Mouse (Mus musculus): ENCODE results near the gene Ildr2. TPM values are rescaled to one million over a fixed set of nuclear protein-coding genes. Genes with fewer than 3 reads are reported as not detected.

Gene Ildr2
- polyA plus RNA-seq, 1 experiment from 2014 or later: 1.8 TPM

DNA sequence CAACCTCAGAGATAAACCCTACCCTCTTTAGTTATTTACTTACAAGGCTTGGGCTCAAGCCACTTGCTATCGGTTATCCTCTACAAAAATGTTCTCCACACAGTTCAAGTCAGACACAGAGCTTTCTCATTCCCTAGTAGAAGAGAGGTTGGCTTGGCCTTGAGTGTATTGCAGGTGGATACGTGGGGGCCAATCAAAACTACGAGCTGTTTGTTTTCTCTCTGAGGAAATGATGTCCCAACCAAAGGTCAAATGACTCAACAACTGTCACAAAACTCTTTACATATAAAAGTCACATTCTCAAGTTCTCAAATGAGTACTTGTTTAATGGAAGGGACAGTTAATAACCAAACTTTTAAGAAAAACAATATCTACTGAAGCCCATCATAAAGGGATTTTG lies 39.1 kb downstream of the Ildr2 start:
- no peak overlapping the region for H3K4me3 ChIP-seq (ENCODE audit: low read depth, low read length)
- WGBS: 84% methylated on average over 3 of the region's 3 CpGs
- H3K27me3 ChIP-seq (replicated peaks; ENCODE audit: control insufficient read depth, insufficient read depth, low read length): no peaks in the 10 kb centered on the region
- no peaks in the 10 kb centered on the region for H3K4me1 ChIP-seq (ENCODE audit: control insufficient read depth, insufficient read depth, low read length)
- H3K9me3 ChIP-seq (ENCODE audit: control insufficient read depth, low read length): no peaks in the 10 kb centered on the region
- H3K36me3 ChIP-seq (ENCODE audit: control insufficient read depth, insufficient read depth, low read length): no peaks in the 10 kb centered on the region
- no peak overlapping the region for H3K27ac ChIP-seq (replicated peaks; ENCODE audit: low read depth, low read length)
- H3K9ac ChIP-seq (ENCODE audit: low read depth, low read length): no peak overlapping the region
- ATAC-seq (ENCODE audit: low read depth) (no peak), DNase-seq (ENCODE audit: low spot score) (no peak)
- H3K4me2 ChIP-seq (ENCODE audit: low read depth, low read length): no peak overlapping the region

DNA sequence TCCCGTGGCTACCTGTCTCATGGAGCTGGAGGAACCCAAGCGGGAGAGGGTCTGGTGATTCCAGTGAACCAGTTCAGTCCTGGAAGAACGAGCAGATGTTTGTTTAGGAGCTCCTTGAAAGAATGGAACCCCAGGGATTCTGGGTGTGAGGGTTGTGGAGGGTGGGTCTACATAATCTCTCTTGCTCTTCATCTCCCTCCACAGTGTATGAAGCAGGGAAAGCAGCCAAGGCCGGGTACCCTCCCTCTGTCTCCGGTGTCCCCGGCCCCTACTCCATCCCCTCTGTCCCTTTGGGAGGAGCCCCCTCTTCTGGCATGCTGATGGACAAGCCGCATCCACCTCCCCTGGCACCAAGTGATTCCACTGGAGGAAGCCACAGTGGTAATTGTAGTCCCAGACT lies 41.6 kb downstream of the Ildr2 start:
- 69% methylated on average over 7 of the region's 7 CpGs for WGBS

GRCm38 (mm10) chr1:166296371-166296770 lies 42.4 kb downstream of the Ildr2 start:
- 77% methylated on average over 9 of the region's 9 CpGs for WGBS
- DNase-seq (ENCODE audit: low spot score) (no peak), ATAC-seq (ENCODE audit: low read depth) (no peak)
- Histone ChIP-seq H3K4me2 (ENCODE audit: low read depth, low read length) (no peak overlapping the region), H3K4me3 (ENCODE audit: low read depth, low read length) (no peak overlapping the region), H3K9me3 (ENCODE audit: control insufficient read depth, low read length) (no peaks in the 10 kb centered on the region), H3K9ac (ENCODE audit: low read depth, low read length) (no peak overlapping the region), H3K27ac (replicated peaks; ENCODE audit: low read depth, low read length) (no peak overlapping the region), H3K27me3 (replicated peaks; ENCODE audit: control insufficient read depth, insufficient read depth, low read length) (no peaks in the 10 kb centered on the region), H3K36me3 (ENCODE audit: control insufficient read depth, insufficient read depth, low read length) (no peaks in the 10 kb centered on the region), H3K4me1 (ENCODE audit: control insufficient read depth, insufficient read depth, low read length) (no peaks in the 10 kb centered on the region)

More for the DNA sequence above, 41.6 kb downstream of the Ildr2 start:
- H3K4me2 ChIP-seq (ENCODE audit: low read depth, low read length): no peak overlapping the region
- H3K27ac ChIP-seq (replicated peaks; ENCODE audit: low read depth, low read length): no peak overlapping the region
- no peaks in the 10 kb centered on the region for H3K36me3 ChIP-seq (ENCODE audit: control insufficient read depth, insufficient read depth, low read length)
- H3K9ac ChIP-seq (ENCODE audit: low read depth, low read length): no peak overlapping the region
- H3K27me3 ChIP-seq (replicated peaks; ENCODE audit: control insufficient read depth, insufficient read depth, low read length): no peaks in the 10 kb centered on the region
- H3K4me3 ChIP-seq (ENCODE audit: low read depth, low read length): no peak overlapping the region
- ATAC-seq (ENCODE audit: low read depth) (no peak), DNase-seq (ENCODE audit: low spot score) (no peak)
- H3K9me3 ChIP-seq (ENCODE audit: control insufficient read depth, low read length): no peaks in the 10 kb centered on the region
- H3K4me1 ChIP-seq (ENCODE audit: control insufficient read depth, insufficient read depth, low read length): no peaks in the 10 kb centered on the region

GRCm38 (mm10) chr1:166296971-166297370 lies 43.0 kb downstream of the Ildr2 start:
- 67% methylated on average over 8 of the region's 8 CpGs for WGBS
- Histone ChIP-seq H3K4me2 (ENCODE audit: low read depth, low read length) (no peak overlapping the region), H3K9ac (ENCODE audit: low read depth, low read length) (no peak overlapping the region), H3K27ac (replicated peaks; ENCODE audit: low read depth, low read length) (no peak overlapping the region), H3K4me1 (ENCODE audit: control insufficient read depth, insufficient read depth, low read length) (no peaks in the 10 kb centered on the region), H3K36me3 (ENCODE audit: control insufficient read depth, insufficient read depth, low read length) (no peaks in the 10 kb centered on the region), H3K9me3 (ENCODE audit: control insufficient read depth, low read length) (no peaks in the 10 kb centered on the region), H3K27me3 (replicated peaks; ENCODE audit: control insufficient read depth, insufficient read depth, low read length) (no peaks in the 10 kb centered on the region), H3K4me3 (ENCODE audit: low read depth, low read length) (no peak overlapping the region)
- no peak for ATAC-seq (ENCODE audit: low read depth)
- no peak for DNase-seq (ENCODE audit: low spot score)

- H3K27me3 ChIP-seq (replicated peaks; ENCODE audit: control insufficient read depth, insufficient read depth, low read length): no peaks in the 10 kb centered on the region
- H3K36me3 ChIP-seq (ENCODE audit: control insufficient read depth, insufficient read depth, low read length): no peaks in the 10 kb centered on the region
- DNase-seq (ENCODE audit: low spot score) (no peak), ATAC-seq (ENCODE audit: low read depth) (no peak)
- H3K4me1 ChIP-seq (ENCODE audit: control insufficient read depth, insufficient read depth, low read length): no peaks in the 10 kb centered on the region
- WGBS: 71% methylated on average over 15 of the region's 15 CpGs
- H3K4me2 ChIP-seq (ENCODE audit: low read depth, low read length): no peak overlapping the region
- no peak overlapping the region for H3K4me3 ChIP-seq (ENCODE audit: low read depth, low read length)
- H3K9ac ChIP-seq (ENCODE audit: low read depth, low read length): no peak overlapping the region
- H3K9me3 ChIP-seq (ENCODE audit: control insufficient read depth, low read length): no peaks in the 10 kb centered on the region
- H3K27ac ChIP-seq (replicated peaks; ENCODE audit: low read depth, low read length): no peak overlapping the region
These were observed 43.7 kb downstream of the Ildr2 start for GRCm38 (mm10) chr1:166297499-166298111.

DNA sequence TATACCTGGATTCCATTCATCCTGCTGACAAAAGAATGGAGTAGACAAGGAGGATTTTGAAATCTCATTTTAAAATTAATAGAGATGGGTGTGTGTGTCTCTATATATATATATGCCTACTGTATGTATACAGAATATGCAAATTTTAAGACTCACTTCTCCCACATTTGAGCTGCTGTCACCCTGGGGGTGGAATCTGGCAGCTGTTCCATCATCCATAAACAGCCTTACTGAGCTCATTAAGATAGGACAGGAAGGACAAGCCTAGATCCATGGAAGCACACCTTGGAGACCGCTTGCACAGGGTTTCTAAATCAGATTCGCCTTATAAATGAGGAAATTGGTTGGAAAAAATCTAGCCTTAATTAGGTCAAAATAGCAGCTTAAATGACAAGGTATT lies 44.9 kb downstream of the Ildr2 start:
- WGBS: 82% methylated on average over 2 of the region's 2 CpGs
- DNase-seq (ENCODE audit: low spot score) (no peak), ATAC-seq (ENCODE audit: low read depth) (no peak)
- Histone ChIP-seq H3K4me3 (ENCODE audit: low read depth, low read length) (no peak overlapping the region), H3K27ac (replicated peaks; ENCODE audit: low read depth, low read length) (no peak overlapping the region), H3K36me3 (ENCODE audit: control insufficient read depth, insufficient read depth, low read length) (no peaks in the 10 kb centered on the region), H3K9me3 (ENCODE audit: control insufficient read depth, low read length) (no peaks in the 10 kb centered on the region), H3K9ac (ENCODE audit: low read depth, low read length) (no peak overlapping the region), H3K27me3 (replicated peaks; ENCODE audit: control insufficient read depth, insufficient read depth, low read length) (no peaks in the 10 kb centered on the region), H3K4me1 (ENCODE audit: control insufficient read depth, insufficient read depth, low read length) (no peaks in the 10 kb centered on the region), H3K4me2 (ENCODE audit: low read depth, low read length) (no peak overlapping the region)

GRCm38 (mm10) chr1:166299821-166300220 lies 45.9 kb downstream of the Ildr2 start:
- 81% methylated on average over 8 of the region's 8 CpGs for WGBS
- Histone ChIP-seq H3K4me2 (ENCODE audit: low read depth, low read length) (no peak overlapping the region), H3K27me3 (replicated peaks; ENCODE audit: control insufficient read depth, insufficient read depth, low read length) (no peaks in the 10 kb centered on the region), H3K4me1 (ENCODE audit: control insufficient read depth, insufficient read depth, low read length) (no peaks in the 10 kb centered on the region), H3K9ac (ENCODE audit: low read depth, low read length) (no peak overlapping the region), H3K9me3 (ENCODE audit: control insufficient read depth, low read length) (no peaks in the 10 kb centered on the region), H3K4me3 (ENCODE audit: low read depth, low read length) (no peak overlapping the region), H3K27ac (replicated peaks; ENCODE audit: low read depth, low read length) (no peak overlapping the region), H3K36me3 (ENCODE audit: control insufficient read depth, insufficient read depth, low read length) (no peaks in the 10 kb centered on the region)
- no peak for ATAC-seq (ENCODE audit: low read depth)
- no peak for DNase-seq (ENCODE audit: low spot score)

- Histone ChIP-seq H3K4me3 (ENCODE audit: low read depth, low read length) (no peak overlapping the region), H3K36me3 (ENCODE audit: control insufficient read depth, insufficient read depth, low read length) (no peaks in the 10 kb centered on the region), H3K4me2 (ENCODE audit: low read depth, low read length) (no peak overlapping the region), H3K9ac (ENCODE audit: low read depth, low read length) (no peak overlapping the region), H3K4me1 (ENCODE audit: control insufficient read depth, insufficient read depth, low read length) (no peaks in the 10 kb centered on the region), H3K27me3 (replicated peaks; ENCODE audit: control insufficient read depth, insufficient read depth, low read length) (no peaks in the 10 kb centered on the region), H3K27ac (replicated peaks; ENCODE audit: low read depth, low read length) (no peak overlapping the region), H3K9me3 (ENCODE audit: control insufficient read depth, low read length) (no peaks in the 10 kb centered on the region)
- ATAC-seq (ENCODE audit: low read depth): no peak
- WGBS: 64% methylated on average over 3 of the region's 3 CpGs
- no peak for DNase-seq (ENCODE audit: low spot score)
These were observed 46.6 kb downstream of the Ildr2 start for GRCm38 (mm10) chr1:166300526-166300925.
